Mouse (Mus musculus) limb, embryonic 11.5 days (tissue): ENCODE results near the gene Gabpa. TPM values are rescaled to one million over a fixed set of nuclear protein-coding genes. Genes with fewer than 3 reads are reported as not detected.

Source experiments
- ATAC-seq: fragments of 200-750 bp; cut with Nextera tagmentation; 2 replicates; pipeline ENCODE4 v1.8.0; 2017; ENCODE audit warnings: low read depth; ENCODE audit not compliant: insufficient number of reproducible peaks, low FRiP score, low TSS enrichment
- DNase-seq: peaks from one replicate; pipeline ENCODE4 v3.0.0-alpha.2; 2015; ENCODE audit warnings: low spot score
- H3K27ac ChIP-seq: fragments of 300-500 bp; sonication (generic); replicated peaks from 2 replicates; pipeline ENCODE4 v1.5.1; 2014; ENCODE audit warnings: low read depth, mild to moderate bottlenecking, low read length
- H3K27me3 ChIP-seq: fragments of 300-500 bp; sonication (generic); 2 replicates; pipeline ENCODE4 v1.6.1; 2014; ENCODE audit warnings: mild to moderate bottlenecking, low read length, mixed read lengths; ENCODE audit not compliant: control insufficient read depth, insufficient read depth
- H3K36me3 ChIP-seq: fragments of 300-500 bp; sonication (generic); 2 replicates; pipeline ENCODE4 v1.6.1; 2014; ENCODE audit warnings: mild to moderate bottlenecking, low read length, moderate library complexity, mixed read lengths; ENCODE audit not compliant: control insufficient read depth, insufficient read depth
- H3K4me1 ChIP-seq: fragments of 300-500 bp; sonication (generic); 2 replicates; pipeline ENCODE4 v1.6.1; 2014; ENCODE audit warnings: low read length, mixed read lengths; ENCODE audit not compliant: control insufficient read depth, insufficient read depth
- H3K4me2 ChIP-seq: fragments of 300-500 bp; sonication (generic); 2 replicates; pipeline ENCODE4 v1.6.1; 2014; ENCODE audit warnings: low read depth, mild to moderate bottlenecking, moderate library complexity; ENCODE audit not compliant: severe bottlenecking
- H3K4me3 ChIP-seq: fragments of 300-500 bp; sonication (generic); 2 replicates; pipeline ENCODE4 v1.5.1; 2014; ENCODE audit warnings: low read depth, low read length
- H3K9ac ChIP-seq: fragments of 300-500 bp; sonication (generic); 2 replicates; pipeline ENCODE4 v1.6.1; 2014; ENCODE audit warnings: mild to moderate bottlenecking, low read length
- H3K9me3 ChIP-seq: fragments of 300-500 bp; sonication (generic); 2 replicates; pipeline ENCODE4 v1.6.1; 2016; ENCODE audit warnings: low read length; ENCODE audit not compliant: control insufficient read depth
- WGBS: fragments of 180-500 bp; shearing (Covaris S2); extraction: QIAGEN DNeasy Blood & Tissue Kit; methylation state at CpG from one replicate; pipeline ENCODE4 v1.1.7; 2014; 5-methylcytosine and 5-hydroxymethylcytosine counted together
- polyA plus RNA-seq: library from polyadenylated mRNA; unstranded; fragments of >200 nt; fragmentation: Nextera tagmentation; extraction: Ambion mirVana; gene quantifications from 2 replicates; pipeline ENCODE4 v1.2.1, GENCODE M21; 2014

Gene Gabpa
- polyA plus RNA-seq, 1 experiment from 2014 or later: 41.5 TPM

DNA sequence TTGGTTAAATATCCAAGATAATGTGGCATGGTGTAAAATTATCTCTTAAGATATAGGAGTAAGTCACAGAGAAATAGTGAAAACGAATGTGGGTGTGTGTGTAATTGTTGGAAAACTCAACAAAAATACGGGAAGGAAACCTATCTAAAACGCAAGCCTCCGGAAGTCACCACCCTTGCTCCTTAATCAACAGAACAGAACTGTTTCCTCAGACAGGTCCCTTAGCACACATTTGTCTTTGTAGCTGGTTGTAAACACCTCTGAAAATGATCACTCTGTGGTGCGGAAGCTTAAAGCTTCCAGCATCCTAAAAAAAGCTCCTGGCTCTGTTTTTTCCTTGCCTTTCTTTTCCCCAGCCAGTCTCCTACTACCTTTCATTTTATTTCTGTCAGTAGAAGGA lies 29.9 kb upstream of the Gabpa start:
- Histone ChIP-seq H3K27ac (no peak overlapping the region), H3K36me3 (no peaks in the 10 kb centered on the region), H3K4me3 (no peak overlapping the region), H3K9ac (no peak overlapping the region), H3K9me3 (no peaks in the 10 kb centered on the region), H3K4me1 (no peaks in the 10 kb centered on the region), H3K4me2 (no peak overlapping the region), H3K27me3 (no peaks in the 10 kb centered on the region)
- no peak for ATAC-seq
- WGBS: 68% methylated on average over 5 of the region's 5 CpGs
- DNase-seq: no peak

DNA sequence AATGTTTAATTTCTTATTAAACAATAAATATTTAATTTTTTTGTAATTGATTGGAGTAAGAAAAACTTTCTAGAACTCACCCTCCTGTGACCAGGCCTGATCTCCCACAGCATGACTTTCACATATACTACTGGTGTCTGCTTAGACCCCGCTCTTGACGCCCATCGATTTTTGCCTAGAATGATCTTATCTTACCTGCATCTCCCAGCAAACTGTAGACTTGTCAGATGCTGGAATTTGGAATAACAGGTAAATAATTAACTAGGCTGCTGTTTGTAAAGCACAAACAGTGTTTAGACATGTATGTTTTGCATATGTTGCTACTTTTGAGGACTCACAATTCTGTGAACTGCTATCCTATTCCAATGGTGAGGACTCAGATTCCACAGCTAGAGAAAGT lies 28.6 kb upstream of the Gabpa start:
- no peak overlapping the region for H3K4me3 ChIP-seq
- ATAC-seq: no peak
- no peaks in the 10 kb centered on the region for H3K36me3 ChIP-seq
- DNase-seq: no peak
- H3K27ac ChIP-seq: no peak overlapping the region
- 96% methylated on average over 3 of the region's 3 CpGs for WGBS
- H3K9ac ChIP-seq: no peak overlapping the region
- no peak overlapping the region for H3K4me2 ChIP-seq
- no peaks in the 10 kb centered on the region for H3K27me3 ChIP-seq
- H3K9me3 ChIP-seq: no peaks in the 10 kb centered on the region
- H3K4me1 ChIP-seq: no peaks in the 10 kb centered on the region

DNA sequence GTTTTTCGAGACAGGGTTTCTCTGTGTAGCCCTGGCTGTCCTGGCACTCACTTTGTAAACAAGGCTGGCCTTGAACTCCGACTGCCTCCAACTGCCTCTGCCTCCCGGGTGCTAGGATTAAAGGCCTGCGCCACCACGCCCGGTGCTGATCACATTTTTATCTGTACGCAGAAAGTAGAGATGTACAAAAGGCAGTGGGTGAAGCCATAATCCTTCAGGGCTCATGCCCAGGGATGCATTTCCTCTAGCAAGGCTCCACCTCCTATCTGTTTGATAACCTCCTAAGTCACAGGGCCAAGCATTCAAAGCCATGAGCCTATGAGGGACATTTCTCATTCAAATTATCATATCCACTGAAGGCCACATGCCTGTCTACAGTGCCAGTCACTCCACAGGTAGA lies 26.9 kb upstream of the Gabpa start:
- H3K27me3 ChIP-seq: no peaks in the 10 kb centered on the region
- no peaks in the 10 kb centered on the region for H3K9me3 ChIP-seq
- DNase-seq (no peak), ATAC-seq (no peak)
- H3K36me3 ChIP-seq: no peaks in the 10 kb centered on the region
- 94% methylated on average over 7 of the region's 7 CpGs for WGBS
- H3K4me3 ChIP-seq: no peak overlapping the region
- no peak overlapping the region for H3K4me2 ChIP-seq
- H3K4me1 ChIP-seq: no peaks in the 10 kb centered on the region
- H3K27ac ChIP-seq: no peak overlapping the region
- no peak overlapping the region for H3K9ac ChIP-seq

DNA sequence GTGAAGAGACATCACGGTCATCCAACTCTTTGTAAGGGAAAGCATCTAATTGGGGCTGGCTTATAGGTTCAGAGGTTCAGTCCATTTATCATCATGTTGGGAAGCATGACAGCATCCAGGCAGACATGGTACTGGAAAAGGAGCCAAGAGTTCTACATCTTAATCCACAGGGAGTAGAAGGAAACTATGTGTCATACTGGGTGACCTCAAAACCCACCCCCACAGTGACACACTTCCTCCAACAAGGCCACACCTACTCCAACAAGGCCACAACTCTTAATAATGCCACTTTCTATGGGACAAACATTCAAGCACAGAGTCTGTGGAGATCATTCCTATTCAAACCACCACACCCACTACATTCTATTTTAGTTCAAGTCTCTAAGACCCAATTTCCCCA lies 24.5 kb upstream of the Gabpa start:
- DNase-seq: no peak
- H3K9ac ChIP-seq: no peak overlapping the region
- no peaks in the 10 kb centered on the region for H3K9me3 ChIP-seq
- no peaks in the 10 kb centered on the region for H3K36me3 ChIP-seq
- H3K27ac ChIP-seq: no peak overlapping the region
- H3K27me3 ChIP-seq: no peaks in the 10 kb centered on the region
- no peak overlapping the region for H3K4me2 ChIP-seq
- no peak for ATAC-seq
- 97% methylated on average over 1 of the region's 1 CpGs for WGBS
- no peak overlapping the region for H3K4me3 ChIP-seq
- H3K4me1 ChIP-seq: no peaks in the 10 kb centered on the region

DNA sequence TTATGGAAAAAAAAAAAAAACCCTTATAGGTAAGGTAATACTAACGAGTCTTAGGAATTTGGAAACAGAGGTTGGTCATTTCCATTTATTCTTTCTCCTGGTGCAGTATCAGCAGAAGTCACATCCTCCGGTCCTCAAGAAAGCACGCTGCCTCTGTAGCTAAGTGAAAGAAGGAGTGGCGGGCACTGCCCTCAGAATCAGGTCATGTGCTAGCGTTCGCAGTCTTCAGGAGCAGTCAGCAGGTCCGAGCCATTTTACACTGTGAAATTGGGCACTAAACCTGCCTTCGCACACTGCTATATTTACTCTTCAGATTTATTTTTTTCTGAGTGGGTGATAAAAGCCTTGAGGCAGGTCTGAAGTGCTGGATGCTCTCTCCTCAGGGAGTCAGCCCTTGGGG lies 20.9 kb upstream of the Gabpa start:
- no peak overlapping the region for H3K27ac ChIP-seq
- H3K36me3 ChIP-seq: no peaks in the 10 kb centered on the region
- no peaks in the 10 kb centered on the region for H3K27me3 ChIP-seq
- no peak overlapping the region for H3K9ac ChIP-seq
- no peak for DNase-seq
- WGBS: 83% methylated on average over 8 of the region's 8 CpGs
- H3K4me2 ChIP-seq: no peak overlapping the region
- no peaks in the 10 kb centered on the region for H3K9me3 ChIP-seq
- H3K4me3 ChIP-seq: no peak overlapping the region
- no peak for ATAC-seq
- no peaks in the 10 kb centered on the region for H3K4me1 ChIP-seq

DNA sequence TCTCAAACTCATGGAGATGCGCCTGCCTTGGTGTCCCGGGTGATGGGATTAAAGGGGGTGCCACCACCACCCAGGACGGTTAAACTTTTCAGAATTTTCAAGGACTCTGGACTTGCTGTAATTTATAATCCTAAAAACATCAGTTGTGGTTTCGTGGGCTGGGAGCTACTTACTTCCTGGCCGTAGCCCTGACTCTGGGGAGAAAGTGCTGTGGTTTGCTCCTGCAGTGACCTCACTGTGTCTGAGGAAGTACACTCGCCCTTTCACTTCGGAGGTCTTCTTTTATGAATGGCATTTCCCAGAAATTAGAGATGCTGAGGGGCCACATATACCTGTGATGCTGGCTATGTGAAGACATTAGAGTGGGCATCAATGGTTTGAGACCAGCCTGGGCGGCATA lies 20.2 kb upstream of the Gabpa start:
- DNase-seq (no peak), ATAC-seq (no peak)
- WGBS: 81% methylated on average over 8 of the region's 8 CpGs
- H3K9me3 ChIP-seq: no peaks in the 10 kb centered on the region
- H3K4me3 ChIP-seq: no peak overlapping the region
- no peaks in the 10 kb centered on the region for H3K27me3 ChIP-seq
- no peaks in the 10 kb centered on the region for H3K36me3 ChIP-seq
- H3K4me2 ChIP-seq: no peak overlapping the region
- H3K4me1 ChIP-seq: no peaks in the 10 kb centered on the region
- no peak overlapping the region for H3K27ac ChIP-seq
- no peak overlapping the region for H3K9ac ChIP-seq

DNA sequence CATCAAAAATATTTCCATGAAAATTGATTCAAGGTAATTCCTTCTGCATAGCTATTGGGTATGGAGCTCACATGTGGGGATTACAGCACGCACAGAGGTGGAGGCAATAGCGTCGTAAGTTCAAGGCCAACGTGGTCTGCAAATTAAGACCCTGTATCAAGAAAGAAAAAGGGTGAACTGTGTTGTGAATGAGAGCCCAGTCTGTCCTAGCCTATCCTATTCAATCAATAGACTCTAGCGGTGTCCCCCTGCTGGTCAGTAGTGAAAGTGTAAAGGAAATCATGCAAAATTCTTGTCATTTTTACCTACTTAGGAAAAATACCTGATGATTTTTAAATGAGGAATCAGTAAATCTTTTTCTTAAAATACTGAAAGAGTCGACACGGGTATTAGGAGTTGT lies 17.3 kb upstream of the Gabpa start:
- no peak overlapping the region for H3K4me3 ChIP-seq
- H3K4me1 ChIP-seq: no peaks in the 10 kb centered on the region
- no peak overlapping the region for H3K27ac ChIP-seq
- no peak overlapping the region for H3K4me2 ChIP-seq
- ATAC-seq: no peak
- H3K36me3 ChIP-seq: no peaks in the 10 kb centered on the region
- 38% methylated on average over 7 of the region's 7 CpGs for WGBS
- H3K9ac ChIP-seq: no peak overlapping the region
- DNase-seq: peak; percentile 34
- H3K27me3 ChIP-seq: no peaks in the 10 kb centered on the region
- no peaks in the 10 kb centered on the region for H3K9me3 ChIP-seq

DNA sequence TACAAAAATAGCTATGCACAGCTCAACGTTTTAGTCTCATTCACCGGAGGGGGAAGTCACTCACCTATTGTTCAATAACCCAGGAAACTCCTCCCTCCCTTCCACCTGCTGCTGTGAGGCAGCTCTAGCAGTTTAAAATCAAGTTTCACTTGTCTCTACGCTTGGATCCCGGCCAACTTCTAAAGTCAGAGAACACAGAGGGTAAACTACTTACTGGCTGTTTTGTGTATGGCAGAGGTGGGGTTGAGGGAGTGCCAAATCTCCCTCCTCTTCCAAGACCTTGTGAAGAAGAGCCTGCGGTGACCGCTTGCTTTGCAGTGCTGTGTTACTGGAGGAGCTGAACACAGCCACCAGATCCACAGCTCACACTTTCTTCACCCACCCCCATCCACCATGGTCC lies 9.7 kb upstream of the Gabpa start:
- DNase-seq (no peak), ATAC-seq (no peak)
- WGBS: 85% methylated on average over 6 of the region's 6 CpGs
- Histone ChIP-seq H3K4me2 (no peak overlapping the region), H3K27me3 (no peaks in the 10 kb centered on the region), H3K4me3 (no peak overlapping the region), H3K27ac (no peak overlapping the region), H3K4me1 (no peaks in the 10 kb centered on the region), H3K9ac (no peak overlapping the region), H3K9me3 (no peaks in the 10 kb centered on the region), H3K36me3 (peaks cover 7% of the 10 kb centered on the region)

DNA sequence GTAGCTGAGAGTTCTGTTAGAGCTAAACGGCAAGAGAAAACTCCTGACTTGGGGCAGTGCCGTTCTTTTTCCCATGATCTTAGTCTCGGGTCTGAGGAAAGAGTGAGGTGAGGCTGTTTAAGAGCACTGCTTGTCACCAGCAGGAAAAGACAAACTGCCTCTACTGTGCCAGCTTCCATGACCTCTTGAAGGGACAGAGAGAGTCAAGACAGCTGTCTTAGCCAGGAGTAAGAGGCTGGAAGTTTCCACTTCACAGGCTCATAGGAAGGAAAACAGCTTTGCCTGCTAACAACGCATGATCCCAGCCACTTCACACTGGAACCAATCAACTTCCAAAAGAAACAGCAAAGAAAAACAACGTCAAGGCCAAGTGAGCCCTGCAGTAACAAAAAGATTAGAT lies 3.0 kb upstream of the Gabpa start:
- no peak for DNase-seq
- Histone ChIP-seq H3K4me2 (no peak overlapping the region), H3K4me1 (0 out of 2 replicates have a peak, but pooled peaks cover 3% of the 10 kb centered on the region), H3K36me3 (peaks cover 12% of the 10 kb centered on the region), H3K9ac (no peak overlapping the region), H3K4me3 (no peak overlapping the region), H3K9me3 (no peaks in the 10 kb centered on the region), H3K27me3 (no peaks in the 10 kb centered on the region), H3K27ac (no peak overlapping the region)
- 84% methylated on average over 5 of the region's 5 CpGs for WGBS
- ATAC-seq: no peak
